Mouse (Mus musculus) embryonic stem cell, embryonic (primary cell): ENCODE measurements around the gene Rep15.

ENCODE experiments used
- CTCF ChIA-PET, 4 experiments: fragments of 300-600 bp in 2 of 4; fragments of 350-600 bp in 2 of 4; sonication (Branson Sonifier 250); formaldehyde crosslinking; loops; one replicate each; lab custom pipeline; 2022; ENCODE audit warnings: inconsistent platforms in 2 of 4; lab: Charles Lee
- POLR2A ChIA-PET, 4 experiments: fragments of 300-600 bp in 2 of 4; fragments of 350-600 bp in 2 of 4; sonication (Branson Sonifier 250); formaldehyde crosslinking; loops; one replicate each; lab custom pipeline; 2022; ENCODE audit warnings: antibody characterized with exemption in 4 of 4, inconsistent platforms in 1 of 4; lab: Charles Lee

Rep15 gene

GRCm38 (mm10) chr6:147021181-147021580 is 11.2 kb upstream of the Rep15 start:
- POLR2A ChIA-PET: interaction anchor here in 1 of 4 experiments (0.6 to 1.7 kb wide), 2 partner anchors 55 to 187 kb away, joined by 3 to 4 read pairs; no protein-coding TSS in a partner anchor
- CTCF ChIA-PET: interaction anchor here in 2 of 4 experiments (0.5 to 1.3 kb wide), 2 partner anchors 27 to 255 kb away, joined by 4 to 7 read pairs; no protein-coding TSS in a partner anchor

GRCm38 (mm10) chr6:147022375-147023132 is 9.8 kb upstream of the Rep15 start:
- POLR2A ChIA-PET: no interaction called here
- CTCF ChIA-PET: interaction anchor here in 3 of 4 experiments (0.6 to 0.8 kb wide), 4 partner anchors 26 to 197 kb away, joined by 3 to 4 read pairs (median 4); no protein-coding TSS in a partner anchor

GRCm38 (mm10) chr6:147023133-147023395 is 9.3 kb upstream of the Rep15 start:
- POLR2A ChIA-PET: interaction anchor here in 1 of 4 experiments (0.6 kb wide), 1 partner anchor 9 kb away, joined by 4 read pairs; no protein-coding TSS in a partner anchor
- CTCF ChIA-PET: interaction anchor here in 1 of 4 experiments (0.6 kb wide), 1 partner anchor 26 kb away, joined by 4 read pairs; no protein-coding TSS in a partner anchor

- ChIA-PET POLR2A (interaction anchor here in 1 of 4 experiments (0.6 kb wide), 1 partner anchor 9 kb away, joined by 4 read pairs; no protein-coding TSS in a partner anchor), CTCF (interaction anchor here in 2 of 4 experiments (0.6 to 0.7 kb wide), 2 partner anchors 27 to 190 kb away, joined by 4 to 5 read pairs; no protein-coding TSS in a partner anchor)
Measured at GRCm38 (mm10) chr6:147023568-147023967, 8.8 kb upstream of the Rep15 start.

GRCm38 (mm10) chr6:147024761-147025160 is 7.6 kb upstream of the Rep15 start:
- CTCF ChIA-PET: no interaction called here
- POLR2A ChIA-PET: interaction anchor here in 1 of 4 experiments (0.6 kb wide), 1 partner anchor 38 kb away, joined by 3 read pairs; no protein-coding TSS in a partner anchor

GRCm38 (mm10) chr6:147028396-147028795 is 4.0 kb upstream of the Rep15 start:
- ChIA-PET CTCF (no interaction called here), POLR2A (no interaction called here)

- ChIA-PET POLR2A (interaction anchor here in 1 of 4 experiments (0.7 to 0.9 kb wide), 2 partner anchors 17 to 196 kb away, joined by 3 read pairs; no protein-coding TSS in a partner anchor), CTCF (no interaction called here)
Measured at GRCm38 (mm10) chr6:147029591-147029990, 2.8 kb upstream of the Rep15 start.

GRCm38 (mm10) chr6:147030096-147030885 is 2.1 kb upstream of the Rep15 start:
- POLR2A ChIA-PET: interaction anchor here in 2 of 4 experiments (0.6 to 2.4 kb wide), 3 partner anchors 11 to 18 kb away, joined by 4 to 11 read pairs (median 7); partner anchors contain the start of gene Mrps35 (in 1 of the 2)
- CTCF ChIA-PET: no interaction called here

GRCm38 (mm10) chr6:147042291-147043290 is 10.2 kb downstream of the Rep15 start, which contains the start of gene Mrps35:
TSS of gene Mrps35 (plus strand) at chr6:147042764.
- CTCF ChIA-PET: interaction anchor here in 1 of 4 experiments (0.9 kb wide), 1 partner anchor 74 kb away, joined by 3 read pairs; no protein-coding TSS in a partner anchor
- POLR2A ChIA-PET: interaction anchor here in 3 of 4 experiments (0.8 to 3.3 kb wide), 36 partner anchors 9 to 358 kb away, joined by 3 to 12 read pairs (median 4); partner anchors contain the start of genes Rep15 (in 2 of the 3), Klhl42 (in 1 of the 3) and Ppfibp1 (in 1 of the 3)

GRCm38 (mm10) chr6:147043633-147044032 is 11.2 kb downstream of the Rep15 start:
- ChIA-PET CTCF (no interaction called here), POLR2A (interaction anchor here in 2 of 4 experiments (1.0 to 1.6 kb wide), 5 partner anchors 12 to 42 kb away, joined by 3 to 6 read pairs (median 4); no protein-coding TSS in a partner anchor)

- CTCF ChIA-PET: no interaction called here
- POLR2A ChIA-PET: interaction anchor here in 1 of 4 experiments (1.0 to 1.1 kb wide), 2 partner anchors 11 to 15 kb away, joined by 3 to 5 read pairs; no protein-coding TSS in a partner anchor
Measured at GRCm38 (mm10) chr6:147049239-147049805, 16.9 kb downstream of the Rep15 start.

GRCm38 (mm10) chr6:147051666-147052065 is 19.3 kb downstream of the Rep15 start:
- CTCF ChIA-PET: no interaction called here
- POLR2A ChIA-PET: interaction anchor here in 2 of 4 experiments (0.9 to 1.9 kb wide), 4 partner anchors 8 to 11 kb away, joined by 3 to 4 read pairs (median 4); no protein-coding TSS in a partner anchor

- CTCF ChIA-PET: no interaction called here
- POLR2A ChIA-PET: interaction anchor here in 2 of 4 experiments (0.7 to 1.9 kb wide), 6 partner anchors 7 to 1306 kb away, joined by 3 to 4 read pairs (median 3); partner anchors contain the start of gene Mrps35 (in 1 of the 2)
Measured at GRCm38 (mm10) chr6:147052440-147052839, 20.1 kb downstream of the Rep15 start.

GRCm38 (mm10) chr6:147053785-147054646 is 21.6 kb downstream of the Rep15 start:
- POLR2A ChIA-PET: interaction anchor here in 3 of 4 experiments (0.6 to 1.5 kb wide), 7 partner anchors 8 to 421 kb away, joined by 3 to 6 read pairs (median 5); no protein-coding TSS in a partner anchor
- CTCF ChIA-PET: interaction anchor here in 1 of 4 experiments (0.9 kb wide), 1 partner anchor 60 kb away, joined by 3 read pairs; no protein-coding TSS in a partner anchor

GRCm38 (mm10) chr6:147055374-147055977 is 23.1 kb downstream of the Rep15 start:
- ChIA-PET POLR2A (interaction anchor here in 3 of 4 experiments (0.6 to 1.9 kb wide), 17 partner anchors 9 to 490 kb away, joined by 3 to 7 read pairs (median 4); partner anchors contain the start of gene Mrps35 (in 1 of the 3)), CTCF (interaction anchor here in 1 of 4 experiments (0.5 kb wide), 1 partner anchor 39 kb away, joined by 3 read pairs; no protein-coding TSS in a partner anchor)
